Mouse (Mus musculus) midbrain, embryonic 16.5 days (tissue): Measurements from ENCODE around the gene Galnt7. TPM values are rescaled to one million over a fixed set of nuclear protein-coding genes. Genes with fewer than 3 reads are reported as not detected.

Source experiments
- ATAC-seq: fragments of 200-750 bp; cut with Nextera tagmentation; 2 replicates; pipeline ENCODE4 v1.8.0; 2017; ENCODE audit warnings: moderate TSS enrichment
- H3K27ac ChIP-seq: fragments of 300-500 bp; sonication (generic); 2 replicates; pipeline ENCODE4 v1.5.1; 2014; ENCODE audit warnings: mild to moderate bottlenecking, low read length, mixed read lengths
- H3K27me3 ChIP-seq: fragments of 300-500 bp; sonication (generic); 2 replicates; pipeline ENCODE4 v1.6.1; 2014; ENCODE audit warnings: low read depth, low read length, mixed read lengths; ENCODE audit not compliant: control insufficient read depth, insufficient read depth
- H3K36me3 ChIP-seq: fragments of 300-500 bp; sonication (generic); 2 replicates; pipeline ENCODE4 v1.6.1; 2014; ENCODE audit warnings: mild to moderate bottlenecking, low read length, moderate library complexity, mixed read lengths; ENCODE audit not compliant: control insufficient read depth, insufficient read depth
- H3K4me1 ChIP-seq: fragments of 300-500 bp; sonication (generic); 2 replicates; pipeline ENCODE4 v1.6.1; 2014; ENCODE audit warnings: mild to moderate bottlenecking, low read length, mixed read lengths; ENCODE audit not compliant: control insufficient read depth, insufficient read depth
- H3K4me2 ChIP-seq: fragments of 300-500 bp; sonication (generic); 2 replicates; pipeline ENCODE4 v1.6.1; 2014; ENCODE audit warnings: mild to moderate bottlenecking, low read length, mixed read lengths
- H3K4me3 ChIP-seq: fragments of 300-500 bp; sonication (generic); 2 replicates; pipeline ENCODE4 v1.5.1; 2014; ENCODE audit warnings: low read depth, mild to moderate bottlenecking, low read length, moderate library complexity, mixed read lengths
- H3K9ac ChIP-seq: fragments of 300-500 bp; sonication (generic); 2 replicates; pipeline ENCODE4 v1.6.1; 2014; ENCODE audit warnings: low read depth, low read length, mixed read lengths
- H3K9me3 ChIP-seq: fragments of 300-500 bp; sonication (generic); replicated peaks from 2 replicates; pipeline ENCODE4 v1.6.1; 2014; ENCODE audit warnings: mild to moderate bottlenecking, low read length, mixed read lengths; ENCODE audit not compliant: control insufficient read depth, poor library complexity, severe bottlenecking
- WGBS: fragments of 180-500 bp; shearing (Covaris S2); extraction: QIAGEN DNeasy Blood & Tissue Kit; methylation state at CpG from one replicate; pipeline ENCODE4 v1.1.7; 2014; 5-methylcytosine and 5-hydroxymethylcytosine counted together
- polyA plus RNA-seq: library from polyadenylated mRNA; unstranded; fragments of >200 nt; fragmentation: Nextera tagmentation; extraction: Ambion mirVana; gene quantifications from 2 replicates; pipeline ENCODE4 v1.2.1, GENCODE M21; 2015

The Galnt7 gene
- 8.2 and 10.1 TPM in 2 replicates for polyA plus RNA-seq

- Histone ChIP-seq H3K4me1 (peaks cover 7% of the 10 kb centered on the region), H3K27me3 (no peaks in the 10 kb centered on the region), H3K27ac (peak within 1 kb of the TSS; percentile 90), H3K4me3 (peak within 1 kb of the TSS; percentile 90), H3K9me3 (no peaks in the 10 kb centered on the region), H3K36me3 (no peaks in the 10 kb centered on the region), H3K9ac (peak within 1 kb of the TSS; percentile 91), H3K4me2 (peak within 1 kb of the TSS; percentile 97)
- ATAC-seq: peak; percentile 92
- 0% methylated on average over 39 of the region's 74 CpGs for WGBS
These were observed at the start of gene Galnt7 for GRCm38 (mm10) chr8:57652456-57653055. TSS of gene Galnt7 (minus strand) at chr8:57653032.

GRCm38 (mm10) chr8:57688633-57689032 lies 35.8 kb upstream of the Galnt7 start:
- H3K36me3 ChIP-seq: no peaks in the 10 kb centered on the region
- H3K4me3 ChIP-seq: no peak overlapping the region
- no peak overlapping the region for H3K4me2 ChIP-seq
- 0 out of 2 replicates have a peak, but pooled peaks have one; percentile 42 for ATAC-seq
- H3K9ac ChIP-seq: no peak overlapping the region
- 34% methylated on average over 7 of the region's 7 CpGs for WGBS
- no peaks in the 10 kb centered on the region for H3K9me3 ChIP-seq
- no peak overlapping the region for H3K27ac ChIP-seq
- H3K27me3 ChIP-seq: no peaks in the 10 kb centered on the region
- H3K4me1 ChIP-seq: peaks cover 5% of the 10 kb centered on the region; the same call in 1 of the 2 replicates

GRCm38 (mm10) chr8:57685803-57686202 lies 33.0 kb upstream of the Galnt7 start:
- H3K4me3 ChIP-seq: no peak overlapping the region
- no peak overlapping the region for H3K9ac ChIP-seq
- no peaks in the 10 kb centered on the region for H3K27me3 ChIP-seq
- no peaks in the 10 kb centered on the region for H3K9me3 ChIP-seq
- H3K4me2 ChIP-seq: no peak overlapping the region
- 0 out of 2 replicates have a peak, but pooled peaks have one; percentile 54 for ATAC-seq
- WGBS: 58% methylated on average over 3 of the region's 3 CpGs
- no peak overlapping the region for H3K27ac ChIP-seq
- H3K36me3 ChIP-seq: no peaks in the 10 kb centered on the region
- peaks cover 5% of the 10 kb centered on the region; the same call in 1 of the 2 replicates for H3K4me1 ChIP-seq

DNA sequence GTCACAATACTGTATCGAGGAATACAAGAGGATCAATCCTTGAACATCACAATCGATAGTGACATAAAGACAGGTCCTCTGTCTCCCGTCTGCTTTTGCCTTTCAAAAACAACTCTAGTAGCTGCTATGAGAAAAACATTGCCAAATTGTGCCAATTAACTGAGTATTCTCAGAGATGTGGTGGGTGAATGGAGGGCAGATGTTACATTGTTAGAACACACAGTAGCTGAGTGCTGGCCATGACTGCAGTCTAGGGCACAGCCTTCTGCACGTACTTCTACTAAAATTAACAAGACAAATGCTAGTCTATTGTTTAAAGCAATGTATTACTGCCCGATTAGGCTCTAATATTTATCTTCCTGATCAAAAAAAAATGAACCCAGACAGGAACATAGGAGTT lies 27.2 kb upstream of the Galnt7 start:
- 73% methylated on average over 5 of the region's 5 CpGs for whole genome bisulfite sequencing
- no peaks in the 10 kb centered on the region for H3K9me3 ChIP-seq
- no peaks in the 10 kb centered on the region for H3K36me3 ChIP-seq
- H3K9ac ChIP-seq: no peak overlapping the region
- H3K4me3 ChIP-seq: no peak overlapping the region
- H3K27me3 ChIP-seq: no peaks in the 10 kb centered on the region
- H3K27ac ChIP-seq: no peak overlapping the region
- no peak overlapping the region for H3K4me2 ChIP-seq
- ATAC-seq: no peak
- H3K4me1 ChIP-seq: no peaks in the 10 kb centered on the region

DNA sequence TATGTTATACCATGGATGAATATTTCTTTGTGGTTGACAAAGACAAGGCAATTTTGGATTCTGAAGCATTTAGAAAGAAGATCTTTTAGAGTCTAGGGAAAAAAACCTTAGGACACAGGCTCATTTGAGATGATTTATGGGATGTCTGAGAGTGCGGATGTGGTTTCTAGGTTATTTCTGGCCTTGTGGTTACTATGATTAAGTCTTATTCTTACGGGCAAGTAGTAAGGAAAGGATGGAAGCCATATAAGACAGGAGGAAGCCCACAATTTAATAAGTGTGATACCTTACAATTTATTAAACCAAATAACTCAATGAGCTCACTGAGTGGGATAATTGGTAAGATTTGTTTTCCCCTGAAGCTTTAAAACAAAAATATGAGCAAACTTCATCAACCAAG lies 11.3 kb upstream of the Galnt7 start:
- H3K9me3 ChIP-seq: no peaks in the 10 kb centered on the region
- H3K4me2 ChIP-seq: no peak overlapping the region
- no peaks in the 10 kb centered on the region for H3K4me1 ChIP-seq
- H3K27me3 ChIP-seq: no peaks in the 10 kb centered on the region
- H3K4me3 ChIP-seq: no peak overlapping the region
- no peaks in the 10 kb centered on the region for H3K36me3 ChIP-seq
- no peak overlapping the region for H3K9ac ChIP-seq
- 94% methylated on average over 2 of the region's 2 CpGs for WGBS
- ATAC-seq: no peak
- no peak overlapping the region for H3K27ac ChIP-seq

DNA sequence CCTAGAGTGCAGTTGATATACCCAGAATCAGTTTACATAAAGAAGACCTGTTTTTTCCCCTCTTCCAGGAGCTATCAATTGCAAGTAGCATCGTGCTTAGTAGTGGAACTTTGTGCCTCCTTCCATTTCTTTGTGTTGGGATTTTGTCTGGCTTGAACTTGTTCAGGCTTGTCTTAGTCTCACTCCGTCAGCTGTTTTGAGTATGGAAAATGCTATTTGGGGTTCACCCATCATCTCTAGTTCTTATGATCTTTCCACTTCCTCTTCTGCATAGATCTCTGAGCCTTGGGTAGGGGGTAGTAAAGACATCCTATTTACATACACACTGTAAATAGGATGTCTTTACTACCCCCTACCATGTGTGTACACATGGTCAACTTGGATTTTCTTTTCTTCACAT lies 7.2 kb upstream of the Galnt7 start:
- H3K27ac ChIP-seq: no peak overlapping the region
- no peaks in the 10 kb centered on the region for H3K27me3 ChIP-seq
- H3K4me1 ChIP-seq: no peaks in the 10 kb centered on the region
- 88% methylated on average over 2 of the region's 2 CpGs for WGBS
- no peak overlapping the region for H3K4me3 ChIP-seq
- no peak overlapping the region for H3K9ac ChIP-seq
- H3K9me3 ChIP-seq: no peaks in the 10 kb centered on the region
- H3K36me3 ChIP-seq: no peaks in the 10 kb centered on the region
- H3K4me2 ChIP-seq: no peak overlapping the region
- ATAC-seq: no peak

DNA sequence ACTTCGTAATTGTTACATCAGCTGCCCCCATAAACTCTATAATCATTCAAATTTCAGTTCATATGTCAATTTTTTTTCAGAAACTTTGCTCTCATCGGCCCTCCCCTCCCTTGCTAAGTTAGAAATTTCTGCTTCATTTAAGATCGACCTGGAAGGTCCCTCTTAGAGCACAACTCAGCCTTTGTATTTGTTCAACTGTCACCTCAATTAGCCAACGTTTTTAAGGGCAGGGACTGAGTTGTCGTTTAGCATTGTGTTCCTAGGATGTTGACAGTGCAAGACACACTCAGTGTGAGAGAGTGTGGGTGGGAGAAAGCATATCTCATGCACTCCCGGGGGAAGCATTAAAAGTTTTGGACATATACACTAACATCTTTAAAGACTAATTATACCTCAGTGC lies 3.6 kb upstream of the Galnt7 start:
- Histone ChIP-seq H3K4me3 (no peak overlapping the region), H3K4me1 (peaks cover 2% of the 10 kb centered on the region; the same call in 1 of the 2 replicates), H3K4me2 (no peak overlapping the region), H3K9ac (no peak overlapping the region), H3K27me3 (no peaks in the 10 kb centered on the region), H3K27ac (no peak overlapping the region), H3K36me3 (no peaks in the 10 kb centered on the region), H3K9me3 (no peaks in the 10 kb centered on the region)
- WGBS: 36% methylated on average over 6 of the region's 6 CpGs
- ATAC-seq: no peak

- H3K4me2 ChIP-seq: no peak overlapping the region
- H3K27me3 ChIP-seq: no peaks in the 10 kb centered on the region
- H3K9ac ChIP-seq: no peak overlapping the region
- 88% methylated on average over 7 of the region's 7 CpGs for WGBS
- H3K4me3 ChIP-seq: no peak overlapping the region
- H3K36me3 ChIP-seq: no peaks in the 10 kb centered on the region
- H3K9me3 ChIP-seq: no peaks in the 10 kb centered on the region
- peaks cover 7% of the 10 kb centered on the region for H3K4me1 ChIP-seq
- ATAC-seq: no peak
- H3K27ac ChIP-seq: no peak overlapping the region
These were observed 1.3 kb upstream of the Galnt7 start for GRCm38 (mm10) chr8:57654146-57654545.

DNA sequence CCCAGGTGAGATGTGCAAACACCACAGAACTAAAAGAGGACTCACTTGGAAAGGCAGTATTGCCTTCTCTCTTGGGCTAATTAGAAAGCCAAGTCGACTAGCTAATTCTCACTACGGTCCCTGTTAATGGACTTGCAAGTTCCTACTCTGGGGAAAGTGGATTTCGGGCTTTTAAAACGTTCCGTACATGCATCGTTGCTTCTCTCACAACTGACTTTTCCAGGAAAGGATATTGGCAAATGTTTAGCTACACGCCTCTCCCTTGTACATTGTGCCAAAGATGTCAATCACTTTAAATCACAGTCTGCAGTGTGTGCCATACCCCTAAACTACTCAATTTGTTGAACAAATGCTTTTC lies 915 bp upstream of the Galnt7 start:
- 14% methylated on average over 7 of the region's 7 CpGs for WGBS
- H3K27ac ChIP-seq: no peak overlapping the region
- no peak for ATAC-seq
- no peaks in the 10 kb centered on the region for H3K9me3 ChIP-seq
- H3K4me1 ChIP-seq: peaks cover 7% of the 10 kb centered on the region
- H3K36me3 ChIP-seq: no peaks in the 10 kb centered on the region
- no peak overlapping the region for H3K4me3 ChIP-seq
- no peaks in the 10 kb centered on the region for H3K27me3 ChIP-seq
- no peak overlapping the region for H3K9ac ChIP-seq
- H3K4me2 ChIP-seq: peak overlapping the region; percentile 97
